Mouse (Mus musculus) R1 (cell line): ENCODE results near the gene Cdk14.

Source experiments
- DNase-seq: peaks from one replicate; pipeline ENCODE4 v3.0.0-alpha.2; 2018; ENCODE audit warnings: low read depth, low spot score

The Cdk14 gene

GRCm38 (mm10) chr5:5071526-5071925 is 348.6 kb downstream of the Cdk14 start:
- DNase-seq = no peak

DNA sequence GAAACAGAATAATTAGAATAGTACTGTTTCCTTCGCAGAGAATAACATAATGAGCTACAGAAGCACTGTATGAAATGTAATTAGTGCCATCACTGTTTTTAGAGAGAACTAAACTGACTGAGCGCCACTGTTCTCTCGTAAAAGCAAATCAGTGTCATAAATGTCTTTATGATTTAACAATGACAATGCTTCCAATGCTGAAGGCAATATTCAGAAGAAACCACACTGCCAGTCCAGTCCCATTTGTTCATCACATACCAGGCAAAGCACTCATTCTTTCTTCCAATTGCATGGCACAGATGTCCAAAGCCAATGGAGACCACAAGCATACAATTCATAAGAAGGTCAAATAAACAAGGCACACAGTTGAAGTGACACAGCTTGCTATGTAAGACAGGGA is 355.4 kb downstream of the Cdk14 start:
- no peak for DNase-seq

- no peak for DNase-seq
These were observed 363.8 kb downstream of the Cdk14 start for GRCm38 (mm10) chr5:5056102-5056883.

- DNase-seq = no peak
These were observed 364.6 kb downstream of the Cdk14 start for GRCm38 (mm10) chr5:5055494-5055893.

DNA sequence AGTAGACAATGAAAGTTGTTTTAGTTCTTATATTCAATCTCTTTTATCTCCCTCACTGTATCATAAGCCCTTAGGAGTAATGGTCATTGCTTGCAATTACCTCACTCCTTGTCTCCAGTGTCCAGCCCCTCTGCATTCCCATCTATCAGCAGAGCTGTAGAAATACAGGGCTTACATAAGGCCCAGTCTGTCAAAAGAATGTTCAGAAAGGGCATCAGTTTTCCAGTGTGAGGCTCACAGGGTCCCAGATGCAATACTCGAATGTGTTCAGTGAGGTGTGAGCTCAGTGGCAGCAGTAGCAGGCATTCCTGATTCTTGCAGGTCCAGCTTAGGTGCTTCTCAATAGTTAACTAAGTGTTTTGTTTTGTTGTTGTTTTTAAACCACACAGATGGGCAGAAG is 365.8 kb downstream of the Cdk14 start:
- DNase-seq = no peak

GRCm38 (mm10) chr5:5044326-5044725 is 375.8 kb downstream of the Cdk14 start:
- no peak for DNase-seq

DNA sequence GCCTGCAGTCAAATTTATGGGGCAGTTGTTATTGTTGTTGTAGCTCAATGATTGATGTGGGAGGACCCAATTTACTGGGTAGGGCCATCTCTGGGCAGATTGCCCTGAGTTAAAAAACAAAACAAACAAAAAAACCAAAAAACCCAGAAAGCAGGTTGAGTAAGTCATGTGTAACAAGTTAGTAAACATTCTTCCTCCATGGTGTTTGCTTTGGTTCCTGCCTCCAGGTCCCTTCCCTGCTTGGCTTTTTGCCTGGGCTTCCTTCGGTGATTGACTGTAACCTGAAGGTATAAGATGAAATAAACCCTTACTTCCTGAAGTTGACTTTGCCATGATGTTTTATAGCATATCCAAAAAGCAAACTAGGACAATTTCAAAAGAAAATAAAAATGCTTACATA is 377.4 kb downstream of the Cdk14 start:
- no peak for DNase-seq

- DNase-seq = no peak
These were observed 378.6 kb downstream of the Cdk14 start for GRCm38 (mm10) chr5:5041480-5041879.

- DNase-seq = no peak
These were observed 380.3 kb downstream of the Cdk14 start for GRCm38 (mm10) chr5:5039700-5040284.

DNA sequence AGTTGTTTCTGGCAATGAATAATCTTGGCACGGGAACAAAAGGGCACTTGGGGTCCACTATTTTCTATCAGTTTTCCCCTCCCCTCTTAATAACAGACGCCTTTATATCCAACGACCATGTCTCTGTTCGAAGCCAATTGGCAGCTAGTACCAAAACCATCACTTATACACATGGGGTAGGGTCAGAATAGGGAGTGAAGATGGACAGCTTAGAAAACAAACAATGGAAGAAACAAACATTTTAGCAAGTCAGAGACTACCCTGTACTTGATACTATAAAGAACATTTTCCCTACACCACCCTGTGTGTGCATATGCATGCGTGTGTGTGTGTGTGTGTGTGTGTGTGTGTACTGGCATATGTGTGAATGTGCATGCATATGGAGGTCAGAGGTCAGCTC is 386.7 kb downstream of the Cdk14 start:
- DNase-seq = no peak

DNA sequence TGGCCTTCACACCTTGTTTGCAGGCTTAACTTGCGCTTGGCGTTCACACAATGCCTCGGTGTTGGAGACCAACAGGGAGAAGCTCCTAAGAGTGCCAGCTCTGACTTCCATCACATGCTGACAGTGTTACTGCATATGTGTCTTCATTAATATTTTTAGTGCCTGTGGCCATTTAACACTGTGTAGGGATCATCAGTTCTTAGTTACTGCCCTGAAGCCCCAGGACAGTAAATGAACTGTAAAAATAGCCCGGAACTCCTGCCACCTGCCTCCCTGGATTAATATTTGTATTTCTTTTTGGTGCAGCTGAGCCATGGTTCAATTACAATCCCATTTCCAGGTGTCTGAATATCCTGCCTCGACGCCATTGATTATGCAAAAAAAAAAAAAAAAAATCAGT is 387.3 kb downstream of the Cdk14 start:
- peak; percentile 1 for DNase-seq

- DNase-seq = no peak
These were observed 387.7 kb downstream of the Cdk14 start for GRCm38 (mm10) chr5:5032446-5032845.

GRCm38 (mm10) chr5:5030431-5030830 is 389.7 kb downstream of the Cdk14 start:
- DNase-seq = no peak

DNA sequence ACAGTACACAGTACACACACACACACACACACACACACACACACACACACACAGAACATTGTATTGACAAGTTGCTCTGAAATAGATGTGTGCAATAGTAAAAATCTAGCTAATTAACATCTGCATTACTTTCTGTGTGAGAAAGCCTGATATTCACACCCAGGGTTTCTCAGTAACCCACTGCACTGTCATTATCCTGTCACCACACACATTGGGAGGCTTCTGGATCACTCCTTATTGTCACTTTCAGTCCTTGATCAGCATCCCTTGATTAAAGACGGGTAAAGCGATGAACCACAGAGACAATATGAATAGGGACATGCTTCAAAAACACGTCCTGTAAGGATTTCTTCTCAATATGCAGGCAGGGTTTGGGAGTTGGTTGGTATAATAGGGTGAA is 401.2 kb downstream of the Cdk14 start:
- DNase-seq = no peak

- DNase-seq = no peak
These were observed 401.9 kb downstream of the Cdk14 start for GRCm38 (mm10) chr5:5018242-5018641.

DNA sequence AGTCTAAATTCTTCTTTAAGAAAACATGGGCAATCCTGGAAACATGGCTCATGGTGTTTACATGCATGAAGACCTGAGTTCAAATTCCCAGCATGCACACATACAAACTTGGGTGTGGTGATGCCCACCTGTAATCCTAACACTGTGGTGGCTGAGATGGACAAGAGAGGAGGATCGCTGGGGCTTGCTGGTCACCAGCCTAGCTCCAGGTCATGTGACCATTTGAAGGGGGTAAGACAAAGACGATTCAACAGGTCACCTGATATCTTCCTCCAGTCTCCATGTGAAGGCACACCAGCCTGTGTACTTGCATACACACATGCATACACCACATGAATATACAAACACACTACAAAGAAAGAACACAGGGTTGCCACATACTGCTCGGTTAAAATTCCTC is 406.3 kb downstream of the Cdk14 start:
- DNase-seq = no peak

DNA sequence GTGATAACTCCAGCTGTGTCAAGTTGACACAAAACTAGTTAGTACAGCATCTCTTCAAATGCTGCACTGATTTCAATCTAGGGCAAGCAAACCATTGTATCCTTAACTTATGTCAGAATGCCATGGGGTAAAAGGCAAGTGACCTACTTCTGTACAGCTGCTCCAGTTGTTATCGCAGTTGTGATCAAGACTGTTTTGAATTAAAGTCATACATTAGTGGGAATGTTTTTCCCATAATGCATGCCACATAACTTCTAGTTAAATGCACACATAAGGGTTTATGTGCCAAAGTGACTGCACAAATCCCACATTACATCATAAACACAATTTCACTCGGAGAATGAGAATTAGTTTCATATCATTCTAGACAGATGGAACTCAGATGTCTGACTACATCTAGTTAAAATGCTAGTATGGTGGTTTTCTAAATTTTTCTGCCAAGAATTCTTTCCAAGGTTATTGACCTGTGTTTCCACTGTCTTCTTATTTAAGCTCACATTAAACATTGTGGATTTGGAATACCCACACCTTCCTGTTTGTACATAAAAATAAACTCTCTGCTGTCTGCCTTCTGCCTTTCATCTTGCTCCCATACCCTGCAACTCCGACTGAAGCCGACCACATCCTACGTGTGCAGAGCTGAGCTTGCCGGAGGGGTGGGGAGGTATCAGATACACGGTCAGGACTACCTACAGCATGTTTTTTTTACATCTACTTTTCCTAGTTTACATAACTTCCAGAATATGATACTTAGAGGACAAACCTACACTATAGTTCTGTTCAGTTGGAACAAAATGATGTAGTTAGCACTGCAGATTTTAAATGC is 407.4 kb downstream of the Cdk14 start:
- DNase-seq = no peak

DNA sequence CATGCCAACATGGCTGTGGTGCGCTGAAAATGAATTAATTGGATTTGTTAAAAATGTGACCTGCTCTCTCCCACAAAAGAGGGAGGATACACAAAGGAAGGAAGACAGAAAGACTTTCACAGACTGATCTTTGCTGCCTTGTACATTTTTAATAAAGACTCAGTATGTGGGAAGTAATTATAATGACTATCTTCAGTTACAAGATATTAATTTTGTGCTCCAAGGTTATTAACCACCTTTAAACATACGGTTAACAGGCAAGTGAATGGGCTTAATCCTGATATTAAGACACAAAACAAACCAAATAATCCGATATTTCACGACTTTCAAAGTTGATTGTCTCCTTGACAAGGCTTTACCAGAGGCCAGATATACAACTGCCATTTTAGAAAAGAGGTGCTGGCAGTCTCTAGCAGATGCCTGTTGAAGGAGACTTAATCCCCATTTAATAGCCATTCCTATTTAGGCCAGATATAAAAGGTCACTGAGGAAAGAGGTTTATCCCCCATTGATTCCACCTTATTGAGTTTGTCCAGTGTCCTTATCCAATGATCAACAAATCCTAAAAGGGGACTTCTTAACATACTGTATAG is 411.9 kb downstream of the Cdk14 start:
- DNase-seq = no peak

- no peak for DNase-seq
These were observed 412.5 kb downstream of the Cdk14 start for GRCm38 (mm10) chr5:5007489-5008152.

DNA sequence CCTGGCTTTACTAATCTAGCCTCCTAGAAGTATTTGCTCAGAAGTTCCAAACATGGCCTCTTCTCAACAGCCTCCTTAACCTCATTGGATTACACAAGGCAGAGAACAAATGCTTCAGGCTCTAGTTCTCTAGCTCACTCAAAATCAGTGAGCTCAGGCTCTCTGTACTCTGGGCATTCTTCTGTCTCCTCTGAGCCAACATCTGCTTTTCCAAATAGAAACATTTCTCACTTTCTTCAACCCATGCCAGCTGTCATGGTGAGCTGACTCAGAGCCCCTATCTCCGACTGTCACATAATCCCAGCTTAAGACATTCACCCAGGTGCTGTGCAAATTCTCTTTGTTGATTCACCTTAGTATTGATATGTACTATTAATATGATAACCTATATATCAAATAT is 414.5 kb downstream of the Cdk14 start:
- DNase-seq = no peak

GRCm38 (mm10) chr5:5004740-5005139 is 415.4 kb downstream of the Cdk14 start:
- DNase-seq = no peak

GRCm38 (mm10) chr5:4993192-4993601 is 426.9 kb downstream of the Cdk14 start:
- no peak for DNase-seq
